Mouse (Mus musculus): ENCODE data around the gene Ranbp17. TPM values are rescaled to one million over a fixed set of nuclear protein-coding genes. Genes with fewer than 3 reads are reported as not detected.

The Ranbp17 gene
- total RNA-seq, 2 experiments from 2014 or later: 4.8 to 4.9 TPM

Other genes with a start within 250 kb of the Ranbp17 start
- under 1 TPM in 1 of 2 experiments, not detected in 1; 0.63 TPM for gene Gm12117, start 237.0 kb downstream of the Ranbp17 start, total RNA-seq (2021)
- gene Gabrp, start 65.2 kb upstream of the Ranbp17 start, total RNA-seq (2021): not detected
- not detected for gene D130052B06Rik, start 85.6 kb upstream of the Ranbp17 start, total RNA-seq (2021)